Mouse (Mus musculus): ENCODE data around the gene Cand1. TPM values are rescaled to one million over a fixed set of nuclear protein-coding genes. Genes with fewer than 3 reads are reported as not detected.

The Cand1 gene
- total and polyA plus RNA-seq, 3 experiments, result 59.4 to 187 (median 161) TPM

- H3K4me3 ChIP-seq (ENCODE audit: control insufficient read depth in 1 of 2, insufficient read depth in 1 of 2, low read depth in 2 of 2, low read length in 2 of 2), result no peak overlapping the region
- no peak overlapping the region for H3K9ac ChIP-seq (ENCODE audit: control insufficient read depth, low read depth, low read length, poor library complexity, severe bottlenecking)
- H3K27ac ChIP-seq (ENCODE audit: control insufficient read depth, low read depth, low read length), result no peak overlapping the region
- no peak for TF ChIP-seq SMC3 (IDR thresholded peaks at IDR 0.05; ENCODE audit: low read depth, low read length)
- peak; percentile 86 for TF ChIP-seq MAX (IDR thresholded peaks at IDR 0.05; ENCODE audit: low read length)
- TF ChIP-seq USF1 (IDR thresholded peaks at IDR 0.05; ENCODE audit: low read depth, low read length), result peak; percentile 89
- TF ChIP-seq CHD2 (IDR thresholded peaks at IDR 0.05; ENCODE audit: low read length), result no peak
- no peak for TF ChIP-seq POLR2AphosphoS5 (IDR thresholded peaks at IDR 0.05; ENCODE audit: borderline replicate concordance, low read depth, low read length)
- peak in 1 of 2 experiments; percentile 53; a peak in 1 of 4 replicates for TF ChIP-seq USF2 (IDR thresholded peaks at IDR 0.05; ENCODE audit: borderline replicate concordance in 1 of 2, insufficient read depth in 1 of 2, low read depth in 1 of 2, low read length in 2 of 2)
- no peak for TF ChIP-seq NRF1 (IDR thresholded peaks at IDR 0.05; ENCODE audit: insufficient read depth, low read depth, low read length, poor library complexity, severe bottlenecking)
- TF ChIP-seq UBTF (IDR thresholded peaks at IDR 0.05; ENCODE audit: borderline replicate concordance, insufficient read depth, low read depth, low read length), result no peak
- no peak for TF ChIP-seq POLR2A (IDR thresholded peaks at IDR 0.05; ENCODE audit: control insufficient read depth in 1 of 2, insufficient read depth in 1 of 2, low read depth in 1 of 2, low read length in 2 of 2, poor library complexity in 1 of 2)
- no peaks in the 10 kb centered on the region for H3K27me3 ChIP-seq (ENCODE audit: control insufficient read depth in 1 of 2, insufficient read depth in 2 of 2, low read length in 2 of 2)
- no peaks in the 10 kb centered on the region for H3K9me3 ChIP-seq (replicated peaks; ENCODE audit: insufficient read depth, low read length)
- 0 out of 4 replicates have a peak, but pooled peaks cover 0 to 2% of the 10 kb centered on the region in 2 experiments for H3K4me1 ChIP-seq (ENCODE audit: control insufficient read depth in 1 of 2, insufficient read depth in 2 of 2, low read length in 2 of 2)
- DNase-seq (ENCODE audit: low read depth, low spot score), result peak; percentile 81
- no peaks in the 10 kb centered on the region for H3K36me3 ChIP-seq (ENCODE audit: control insufficient read depth in 1 of 2, insufficient read depth in 2 of 2, low read length in 2 of 2)
- no peaks in the 10 kb centered on the region for H3K79me2 ChIP-seq (ENCODE audit: control insufficient read depth, insufficient read depth, low read length, poor library complexity)
These were observed 24.9 kb upstream of the Cand1 start for GRCm38 (mm10) chr10:119264761-119265160.

GRCm38 (mm10) chr10:119262821-119263220 is 23.0 kb upstream of the Cand1 start:
- Histone ChIP-seq H3K4me3 (ENCODE audit: control insufficient read depth in 1 of 2, insufficient read depth in 1 of 2, low read depth in 2 of 2, low read length in 2 of 2) (no peak overlapping the region), H3K79me2 (ENCODE audit: control insufficient read depth, insufficient read depth, low read length, poor library complexity) (no peaks in the 10 kb centered on the region), H3K27me3 (ENCODE audit: control insufficient read depth in 1 of 2, insufficient read depth in 2 of 2, low read length in 2 of 2) (no peaks in the 10 kb centered on the region), H3K36me3 (ENCODE audit: control insufficient read depth in 1 of 2, insufficient read depth in 2 of 2, low read length in 2 of 2) (no peaks in the 10 kb centered on the region), H3K9ac (ENCODE audit: control insufficient read depth, low read depth, low read length, poor library complexity, severe bottlenecking) (no peak overlapping the region), H3K9me3 (replicated peaks; ENCODE audit: insufficient read depth, low read length) (no peaks in the 10 kb centered on the region), H3K27ac (ENCODE audit: control insufficient read depth, low read depth, low read length) (no peak overlapping the region), H3K4me1 (ENCODE audit: control insufficient read depth in 1 of 2, insufficient read depth in 2 of 2, low read length in 2 of 2) (0 out of 4 replicates have a peak, but pooled peaks cover 0 to 2% of the 10 kb centered on the region in 2 experiments)
- DNase-seq (ENCODE audit: low read depth, low spot score), result no peak
- no peak for TF ChIP-seq MAX (IDR thresholded peaks at IDR 0.05; ENCODE audit: low read length)
- no peak for TF ChIP-seq TAL1 (IDR thresholded peaks at IDR 0.05; ENCODE audit: low read length)
- no peak for TF ChIP-seq ZMIZ1 (IDR thresholded peaks at IDR 0.05; ENCODE audit: low read depth, low read length)
- TF ChIP-seq TCF12 (IDR thresholded peaks at IDR 0.05; ENCODE audit: low read depth, low read length), result no peak
- no peak for TF ChIP-seq MEF2A (IDR thresholded peaks at IDR 0.05; ENCODE audit: extremely low read depth, insufficient replicate concordance, low read depth, low read length, poor library complexity, severe bottlenecking)
- no peak for TF ChIP-seq CHD1 (IDR thresholded peaks at IDR 0.05; ENCODE audit: low read depth, low read length)
- TF ChIP-seq RAD21 (IDR thresholded peaks at IDR 0.05; ENCODE audit: low read depth, low read length), result no peak
- TF ChIP-seq MYC (IDR thresholded peaks at IDR 0.05; ENCODE audit: low read depth, low read length), result no peak
- no peak for TF ChIP-seq POLR2AphosphoS5 (IDR thresholded peaks at IDR 0.05; ENCODE audit: borderline replicate concordance, low read depth, low read length)
- no peak for TF ChIP-seq ELF1 (IDR thresholded peaks at IDR 0.05; ENCODE audit: low read depth, low read length)
- no peak for TF ChIP-seq JUND (IDR thresholded peaks at IDR 0.05; ENCODE audit: low read depth, low read length)
- TF ChIP-seq SIN3A (IDR thresholded peaks at IDR 0.05; ENCODE audit: low read length), result no peak
